In genomic region chr3:88071783-88072182, GRCm38 (mm10) we compare ENCODE assay signal across 8 mouse cellular contexts. TPM values are rescaled to one million over a fixed set of nuclear protein-coding genes. Genes with fewer than 3 reads are reported as not detected.
DNase-seq lines count a peak whose midpoint lies in the region; ATAC-seq lines count a peak whose summit lies in the region.

No protein-coding gene starts in this region.

- no peaks in the 10 kb centered on the region for H3K9me3 ChIP-seq in intestine, embryonic 14.5 days (ENCODE audit: control insufficient read depth, low read length)
- no peaks in the 10 kb centered on the region for H3K9me3 ChIP-seq in midbrain, embryonic 11.5 days (ENCODE audit: control insufficient read depth, low read length)

- 2% methylated on average over 5 of the region's 5 CpGs for WGBS in intestine, embryonic 14.5 days
- 3% methylated on average over 5 of the region's 5 CpGs for WGBS in midbrain, embryonic 11.5 days

- H3K27me3 ChIP-seq in intestine, embryonic 14.5 days (replicated peaks; ENCODE audit: control insufficient read depth, insufficient read depth, low read length), result no peaks in the 10 kb centered on the region
- H3K27me3 ChIP-seq in midbrain, embryonic 11.5 days (ENCODE audit: control insufficient read depth, insufficient read depth, low read length), result no peaks in the 10 kb centered on the region

- H3K4me2 ChIP-seq in intestine, embryonic 14.5 days (ENCODE audit: low read length), result no peak overlapping the region
- H3K4me2 ChIP-seq in midbrain, embryonic 11.5 days, result no peak overlapping the region

- H3K4me1 ChIP-seq in intestine, embryonic 14.5 days (replicated peaks; ENCODE audit: control insufficient read depth, insufficient read depth, low read length), result no peaks in the 10 kb centered on the region
- no peaks in the 10 kb centered on the region for H3K4me1 ChIP-seq in midbrain, embryonic 11.5 days (ENCODE audit: control insufficient read depth, insufficient read depth, low read length)

- H3K9ac ChIP-seq in intestine, embryonic 14.5 days (ENCODE audit: low read length), result no peak overlapping the region
- no peak overlapping the region for H3K9ac ChIP-seq in midbrain, embryonic 11.5 days (ENCODE audit: low read length)

- no peak overlapping the region for H3K27ac ChIP-seq in intestine, embryonic 14.5 days (ENCODE audit: low read depth)
- H3K27ac ChIP-seq in midbrain, embryonic 11.5 days (ENCODE audit: low read depth, low read length), result no peak overlapping the region

- no peaks in the 10 kb centered on the region for H3K36me3 ChIP-seq in intestine, embryonic 14.5 days (ENCODE audit: control insufficient read depth, insufficient read depth, low read length)
- no peaks in the 10 kb centered on the region for H3K36me3 ChIP-seq in midbrain, embryonic 11.5 days (ENCODE audit: control insufficient read depth, insufficient read depth, low read length)

- DNase-seq in adrenal gland, adult 2 months, result peak; percentile 87
- peak; percentile 76 for DNase-seq in embryo, embryonic 10 days (ENCODE audit: low spot score)
- DNase-seq in gastrocnemius, postnatal 14 days, result peak; percentile 82
- peak; percentile 99 for DNase-seq in intestine, embryonic 14.5 days (ENCODE audit: low spot score)
- DNase-seq in left cerebral cortex, adult 9 months (ENCODE audit: low spot score in 2 of 2), result peak; percentile 51 to 92
- peak; percentile 99 for DNase-seq in midbrain, embryonic 11.5 days (ENCODE audit: low spot score, missing footprints)
- peak; percentile 88 for DNase-seq in right cerebral cortex, postnatal 4 days
- DNase-seq in urinary bladder, postnatal 4 days (ENCODE audit: low spot score in 2 of 2), result peak; percentile 76 to 86

- ATAC-seq in intestine, embryonic 14.5 days (replicated peaks; ENCODE audit: low FRiP score, low TSS enrichment, low read depth), result peak; percentile 64; the same call in 1 of the 2 replicates
- ATAC-seq in midbrain, embryonic 11.5 days (ENCODE audit: low FRiP score), result peak; percentile 69

- intact Hi-C loops in gastrocnemius, postnatal 14 days (cut with DNase I; ENCODE audit: low total_unique reads), result loop anchor here (2.0 kb wide), 1 partner anchor 61 kb away; no protein-coding TSS in a partner anchor

- no peak overlapping the region for H3K4me3 ChIP-seq in intestine, embryonic 14.5 days (ENCODE audit: low read depth, low read length)
- no peak overlapping the region for H3K4me3 ChIP-seq in midbrain, embryonic 11.5 days (ENCODE audit: low read depth, low read length)

RNA-seq across cellular contexts. Expression of gene Ttc24, which starts 6.3 kb away (rescaled TPM):
- not detected for total RNA-seq in adrenal gland, adult 2 months (2021)
- polyA plus RNA-seq in adrenal gland, adult 2 months (2012; rRNA removed), result not detected in 2 replicates
- not detected for total RNA-seq in gastrocnemius, postnatal 14 days (2021)
- polyA plus RNA-seq in intestine, embryonic 14.5 days (2014; fragmentation: Nextera tagmentation; extraction: Ambion mirVana), result not detected in 2 replicates
- polyA plus RNA-seq in midbrain, embryonic 11.5 days (2014; fragmentation: Nextera tagmentation; extraction: Ambion mirVana), result not detected in 2 replicates

RNA-seq across cellular contexts. Expression of gene Iqgap3, which starts 10.0 kb away (rescaled TPM):
- 1 to 10 TPM in 1 of 2 experiments, under 1 TPM in 1; 0.69 to 1.1 TPM for total RNA-seq in adrenal gland, adult 2 months (2021)
- polyA plus RNA-seq in adrenal gland, adult 2 months (2012; rRNA removed), result 3.0 and 3.6 TPM in 2 replicates
- 1 to 10 TPM; 2.5 to 2.7 TPM for total RNA-seq in gastrocnemius, postnatal 14 days (2021)
- polyA plus RNA-seq in intestine, embryonic 14.5 days (2014; fragmentation: Nextera tagmentation; extraction: Ambion mirVana), result 23.8 and 24.0 TPM in 2 replicates
- 15.0 and 16.5 TPM in 2 replicates for polyA plus RNA-seq in midbrain, embryonic 11.5 days (2014; fragmentation: Nextera tagmentation; extraction: Ambion mirVana)

RNA-seq across cellular contexts. Expression of gene Naxe, which starts 13.5 kb away (rescaled TPM):
- total RNA-seq in adrenal gland, adult 2 months (2021), result 100 to 1,000 TPM; 142 to 155 TPM
- 79.6 and 113 TPM in 2 replicates for polyA plus RNA-seq in adrenal gland, adult 2 months (2012; rRNA removed)
- 10 to 100 TPM; 47.1 to 47.4 TPM for total RNA-seq in gastrocnemius, postnatal 14 days (2021)
- polyA plus RNA-seq in intestine, embryonic 14.5 days (2014; fragmentation: Nextera tagmentation; extraction: Ambion mirVana), result 169 and 170 TPM in 2 replicates
- polyA plus RNA-seq in midbrain, embryonic 11.5 days (2014; fragmentation: Nextera tagmentation; extraction: Ambion mirVana), result 126 and 128 TPM in 2 replicates

RNA-seq across cellular contexts. Expression of gene Gpatch4, which starts 28.9 kb away (rescaled TPM):
- total RNA-seq in adrenal gland, adult 2 months (2021), result 10 to 100 TPM; 13.9 to 16.6 TPM
- 2.3 and 3.5 TPM in 2 replicates for polyA plus RNA-seq in adrenal gland, adult 2 months (2012; rRNA removed)
- total RNA-seq in gastrocnemius, postnatal 14 days (2021), result 10 to 100 TPM; 11.3 to 15.0 TPM
- polyA plus RNA-seq in intestine, embryonic 14.5 days (2014; fragmentation: Nextera tagmentation; extraction: Ambion mirVana), result 41.1 and 45.5 TPM in 2 replicates
- polyA plus RNA-seq in midbrain, embryonic 11.5 days (2014; fragmentation: Nextera tagmentation; extraction: Ambion mirVana), result 31.8 and 32.9 TPM in 2 replicates

RNA-seq across cellular contexts. Expression of gene Hapln2, which starts 44.4 kb away (rescaled TPM):
- total RNA-seq in adrenal gland, adult 2 months (2021), result not detected
- polyA plus RNA-seq in adrenal gland, adult 2 months (2012; rRNA removed), result 0.65 TPM in 1 of 2 replicates, not detected in the other
- total RNA-seq in gastrocnemius, postnatal 14 days (2021), result under 1 TPM in 1 of 2 experiments, not detected in 1; 0.13 TPM
- 0.13 TPM in 1 of 2 replicates, not detected in the other for polyA plus RNA-seq in intestine, embryonic 14.5 days (2014; fragmentation: Nextera tagmentation; extraction: Ambion mirVana)
- 0.11 TPM in 1 of 2 replicates, not detected in the other for polyA plus RNA-seq in midbrain, embryonic 11.5 days (2014; fragmentation: Nextera tagmentation; extraction: Ambion mirVana)
